Comparison of ENCODE assay signal across 17 mouse cellular contexts in the genomic region with DNA sequence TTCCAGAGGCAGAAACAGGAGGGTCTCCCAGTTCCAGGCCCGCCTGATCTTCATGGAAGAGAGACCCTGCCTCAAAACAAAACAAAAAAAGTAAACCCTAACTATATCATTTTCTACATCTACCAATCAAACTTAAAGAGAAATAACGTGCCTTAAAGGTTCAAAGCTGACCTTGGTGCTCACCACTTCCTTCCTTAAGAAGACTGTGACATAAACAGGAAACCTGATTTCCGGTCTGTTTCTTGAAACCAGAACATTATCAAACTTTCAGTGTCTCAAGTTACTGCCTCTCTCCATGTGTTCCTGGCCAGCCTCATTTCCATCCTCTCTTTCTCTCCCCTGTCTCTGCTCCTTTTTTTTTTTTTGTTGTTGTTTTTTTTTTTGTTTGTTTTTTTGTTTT. TPM values are rescaled to one million over a fixed set of nuclear protein-coding genes. Genes with fewer than 3 reads are reported as not detected.
DNase-seq lines count a peak whose midpoint lies in the region; ATAC-seq lines count a peak whose summit lies in the region.
"Had no signal": no experiment of that assay in that cellular context is flagged by ENCODE, and none has a peak within 500 bp of the region (broad histone marks: within the 10 kb centered on the region; RNA-seq: fewer than 3 reads in every experiment).

No protein-coding gene starts in this region.

- ATAC-seq in inflammation-experienced regulatory T-cells, adult 6 months, result peak; percentile 41

- peak; percentile 56 for DNase-seq in thymus, postnatal 0 days (ENCODE audit: low spot score)
- DNase-seq in thymus, postnatal 10 days (ENCODE audit: low spot score in 2 of 2), result no peak
- peak; percentile 69 for DNase-seq in MEL-GATA-1-ER (ENCODE audit: extremely low read depth, low read depth)
- no peak for DNase-seq in right cerebral cortex, postnatal 10 days (ENCODE audit: low spot score in 2 of 2)
- DNase-seq in right cerebral cortex, postnatal 14 days, result no peak
- DNase-seq in layer of hippocampus, adult 9-10 months (ENCODE audit: low spot score), result no peak
- DNase-seq: adrenal gland, postnatal 14 days; cerebellum, adult 11-12 months; cerebellum, postnatal 36 days; heart, adult 2 months; heart, postnatal 4 days; kidney, adult 11 months; lung, postnatal 10 days; midbrain, embryonic 14.5 days; right cerebral cortex, postnatal 4 days; thymus, adult 18-20 months had no signal

RNA-seq across cellular contexts. Expression of a gene that starts 0.6 kb away (rescaled TPM):
- polyA plus RNA-seq in thymus, postnatal 0 days (2015; fragmentation: Nextera tagmentation; extraction: Ambion mirVana), result 32.9 and 36.9 TPM in 2 replicates
- polyA plus RNA-seq in inflammation-experienced regulatory T-cells, adult 6 months (2017; shearing (Covaris generic)), result 100 to 1,000 TPM in 1 of 3 experiments, 10 to 100 TPM in 2; 94.1 to 139 (median 98.6) TPM

RNA-seq across cellular contexts. Expression of a gene that starts 15.7 kb away (rescaled TPM):
- 2.1 and 2.6 TPM in 2 replicates for polyA plus RNA-seq in thymus, postnatal 0 days (2015; fragmentation: Nextera tagmentation; extraction: Ambion mirVana)
- polyA plus RNA-seq in inflammation-experienced regulatory T-cells, adult 6 months (2017; shearing (Covaris generic)), result under 1 TPM; 0.36 to 0.67 (median 0.61) TPM

Comparison
In these comparisons a context has a peak if more than half of its experiments do, and no peak if none do; other contexts are left out.
1. DNase-seq: peak in thymus, postnatal 0 days (single experiment) and MEL-GATA-1-ER (single experiment); none in thymus, postnatal 10 days (0 of 2), right cerebral cortex, postnatal 10 days (0 of 2), right cerebral cortex, postnatal 14 days (single experiment) and layer of hippocampus, adult 9-10 months (single experiment).